In genomic region chr3:127139638-127140037, GRCm38 (mm10) we compare ENCODE assay signal across 28 mouse cellular contexts.
DNase-seq lines count a peak whose midpoint lies in the region; ATAC-seq and TF ChIP-seq lines count a peak whose summit lies in the region.
"Had no signal": no experiment of that assay in that cellular context is flagged by ENCODE, and none has a peak within 500 bp of the region (broad histone marks: within the 10 kb centered on the region; RNA-seq: fewer than 3 reads in every experiment).

No protein-coding gene starts in this region.

- no peak for TF ChIP-seq CTCF in lung, embryonic 14.5 days (IDR thresholded peaks at IDR 0.05; ENCODE audit: low read depth)
- no peak for TF ChIP-seq CTCF in brain, embryonic 14.5 days (IDR thresholded peaks at IDR 0.05; ENCODE audit: borderline replicate concordance, extremely low read depth, insufficient read depth, insufficient read length)
- no peak for TF ChIP-seq CTCF in cerebellum, adult 2 months (IDR thresholded peaks at IDR 0.05; ENCODE audit: borderline replicate concordance, insufficient read depth, low read depth, low read length)

- no peaks in the 10 kb centered on the region for H3K36me3 ChIP-seq in lung, embryonic 14.5 days (ENCODE audit: insufficient read depth)
- H3K36me3 ChIP-seq in limb, embryonic 12.5 days = no peaks in the 10 kb centered on the region
- H3K36me3 ChIP-seq in forebrain, embryonic 12.5 days (replicated peaks) = no peaks in the 10 kb centered on the region
- H3K36me3 ChIP-seq: embryonic facial prominence, embryonic 13.5 days; heart, embryonic 10.5 days; heart, embryonic 15.5 days; hindbrain, embryonic 12.5 days; limb, embryonic 13.5 days had no signal

- no peak for DNase-seq in lung, embryonic 14.5 days
- no peak for DNase-seq in lung, postnatal 10 days
- DNase-seq in brain, embryonic 14.5 days (ENCODE audit: low read depth) = peak; percentile 26
- peak; percentile 13 for DNase-seq in embryo, embryonic 9.5 days (ENCODE audit: extremely low spot score)
- DNase-seq in cerebellum, adult 2 months = no peak
- DNase-seq: cerebellum, adult 9-10 months; gastrocnemius, postnatal 14 days; kidney, adult 8-10 months; kidney, postnatal 4 days; lung, postnatal 4 days; thymus, adult 2 months; thymus, postnatal 36 days had no signal

- H3K27ac ChIP-seq in lung, embryonic 14.5 days (ENCODE audit: low read depth) = no peak overlapping the region; the same call in 1 of the 2 replicates
- peak overlapping the region; percentile 53; the same call in 1 of the 2 replicates for H3K27ac ChIP-seq in limb, embryonic 12.5 days
- H3K27ac ChIP-seq in forebrain, embryonic 12.5 days = no peak overlapping the region
- no peak overlapping the region for H3K27ac ChIP-seq in cerebellum, adult 2 months (ENCODE audit: insufficient read depth, low read length)
- H3K27ac ChIP-seq: embryonic facial prominence, embryonic 13.5 days; forebrain, embryonic 13.5 days; heart, embryonic 10.5 days; heart, embryonic 15.5 days; hindbrain, embryonic 12.5 days; hindbrain, postnatal 0 days; kidney, postnatal 0 days; limb, embryonic 13.5 days had no signal

- H3K4me2 ChIP-seq in lung, embryonic 14.5 days = no peak overlapping the region
- H3K4me2 ChIP-seq in limb, embryonic 12.5 days = no peak overlapping the region
- H3K4me2 ChIP-seq in forebrain, embryonic 12.5 days = no peak overlapping the region
- H3K4me2 ChIP-seq: embryonic facial prominence, embryonic 13.5 days; forebrain, embryonic 13.5 days; heart, embryonic 15.5 days; hindbrain, embryonic 12.5 days; limb, embryonic 13.5 days; liver, embryonic 11.5 days had no signal

- H3K9me3 ChIP-seq in lung, embryonic 14.5 days (ENCODE audit: low read depth, low read length) = no peaks in the 10 kb centered on the region
- no peaks in the 10 kb centered on the region for H3K9me3 ChIP-seq in limb, embryonic 12.5 days
- H3K9me3 ChIP-seq in forebrain, embryonic 12.5 days = no peaks in the 10 kb centered on the region
- H3K9me3 ChIP-seq: embryonic facial prominence, embryonic 13.5 days; forebrain, embryonic 13.5 days; heart, embryonic 10.5 days; heart, embryonic 15.5 days; hindbrain, embryonic 12.5 days; limb, embryonic 13.5 days had no signal

- ATAC-seq in lung, embryonic 14.5 days (ENCODE audit: insufficient read depth) = peak; percentile 38; the same call in 1 of the 2 replicates
- 0 out of 2 replicates have a peak, but pooled peaks have one; percentile 37 for ATAC-seq in limb, embryonic 12.5 days (ENCODE audit: insufficient number of reproducible peaks, insufficient read depth, low FRiP score, low TSS enrichment, low read depth)
- no peak for ATAC-seq in forebrain, embryonic 12.5 days (ENCODE audit: low FRiP score)
- ATAC-seq: CD4-positive, CD25-positive, alpha-beta regulatory T cell, adult 4 months; forebrain, embryonic 13.5 days; hindbrain, postnatal 0 days; intestine, embryonic 16.5 days had no signal

- WGBS in lung, embryonic 14.5 days = 46% methylated on average over 2 of the region's 2 CpGs
- WGBS in limb, embryonic 12.5 days = 25% methylated on average over 2 of the region's 2 CpGs
- WGBS in forebrain, embryonic 12.5 days = 63% methylated on average over 2 of the region's 2 CpGs
- 79% methylated on average over 2 of the region's 2 CpGs for WGBS in cerebellum, adult 2 months

- H3K4me3 ChIP-seq in lung, embryonic 14.5 days (ENCODE audit: low read depth, low read length) = no peak overlapping the region
- no peak overlapping the region for H3K4me3 ChIP-seq in limb, embryonic 12.5 days (replicated peaks)
- H3K4me3 ChIP-seq in forebrain, embryonic 12.5 days (replicated peaks) = no peak overlapping the region
- H3K4me3 ChIP-seq in cerebellum, adult 2 months (replicated peaks; ENCODE audit: insufficient read depth, low read depth, low read length) = no peak overlapping the region
- H3K4me3 ChIP-seq: embryonic facial prominence, embryonic 13.5 days; erythroblast, embryonic 14.5 days; forebrain, embryonic 13.5 days; heart, embryonic 10.5 days; heart, embryonic 15.5 days; hindbrain, embryonic 12.5 days; limb, embryonic 13.5 days; megakaryocyte, embryonic 14.5 days; myocyte had no signal

- TF ChIP-seq POLR2A in brain, embryonic 14.5 days (IDR thresholded peaks at IDR 0.05; ENCODE audit: borderline replicate concordance, extremely low read depth, insufficient read depth, insufficient read length, poor library complexity, severe bottlenecking) = no peak
- no peak for TF ChIP-seq POLR2A in cerebellum, adult 2 months (IDR thresholded peaks at IDR 0.05; ENCODE audit: borderline replicate concordance, insufficient read depth, low read length)

- no peak overlapping the region for H3K9ac ChIP-seq in lung, embryonic 14.5 days
- H3K9ac ChIP-seq in limb, embryonic 12.5 days (replicated peaks) = no peak overlapping the region
- no peak overlapping the region for H3K9ac ChIP-seq in forebrain, embryonic 12.5 days
- H3K9ac ChIP-seq: embryonic facial prominence, embryonic 13.5 days; forebrain, embryonic 13.5 days; heart, embryonic 15.5 days; hindbrain, embryonic 12.5 days; limb, embryonic 13.5 days had no signal

- H3K4me1 ChIP-seq in lung, embryonic 14.5 days (ENCODE audit: insufficient read depth) = no peaks in the 10 kb centered on the region
- peaks cover 6% of the 10 kb centered on the region; the same call in 1 of the 2 replicates for H3K4me1 ChIP-seq in limb, embryonic 12.5 days (replicated peaks)
- H3K4me1 ChIP-seq in forebrain, embryonic 12.5 days = 0 out of 2 replicates have a peak, but pooled peaks cover 3% of the 10 kb centered on the region
- H3K4me1 ChIP-seq in cerebellum, adult 2 months (ENCODE audit: control insufficient read depth, insufficient read depth, low read length) = peaks cover 6% of the 10 kb centered on the region
- H3K4me1 ChIP-seq: embryonic facial prominence, embryonic 13.5 days; heart, embryonic 10.5 days; heart, embryonic 15.5 days; hindbrain, embryonic 12.5 days; megakaryocyte, embryonic 14.5 days had no signal

- no peaks in the 10 kb centered on the region for H3K27me3 ChIP-seq in lung, embryonic 14.5 days (ENCODE audit: insufficient read depth, low read length)
- H3K27me3 ChIP-seq in limb, embryonic 12.5 days = no peaks in the 10 kb centered on the region
- H3K27me3 ChIP-seq in forebrain, embryonic 12.5 days = no peaks in the 10 kb centered on the region
- no peaks in the 10 kb centered on the region for H3K27me3 ChIP-seq in cerebellum, adult 2 months (ENCODE audit: control insufficient read depth, insufficient read depth, low read length)
- H3K27me3 ChIP-seq: embryonic facial prominence, embryonic 13.5 days; forebrain, embryonic 13.5 days; heart, embryonic 15.5 days; hindbrain, embryonic 12.5 days; limb, embryonic 13.5 days; megakaryocyte, embryonic 14.5 days had no signal

Comparison
In these comparisons a context has a peak if more than half of its experiments do, and no peak if none do; other contexts are left out.
1. DNase-seq: peak in brain, embryonic 14.5 days (single experiment) and embryo, embryonic 9.5 days (single experiment); none in lung, embryonic 14.5 days (single experiment), lung, postnatal 10 days (single experiment) and cerebellum, adult 2 months (0 of 2).